Mouse (Mus musculus): Measurements from ENCODE around the gene Ybey.

GRCm38 (mm10) chr10:76461255-76461654 lies 7.7 kb downstream of the Ybey start:
- TF ChIP-seq CTCF (IDR thresholded peaks at IDR 0.05; ENCODE audit: borderline replicate concordance, insufficient read depth, low read length), result no peak
- TF ChIP-seq POLR2A (IDR thresholded peaks at IDR 0.05; ENCODE audit: low read depth, low read length), result no peak
